Mouse (Mus musculus): ENCODE results near the gene Gpi1.
"Not testable (repeated sequence)": the region's sequence is repeated elsewhere in the genome, so short reads cannot be mapped to it uniquely, and the experiment has no call there.

The Gpi1 gene

DNA sequence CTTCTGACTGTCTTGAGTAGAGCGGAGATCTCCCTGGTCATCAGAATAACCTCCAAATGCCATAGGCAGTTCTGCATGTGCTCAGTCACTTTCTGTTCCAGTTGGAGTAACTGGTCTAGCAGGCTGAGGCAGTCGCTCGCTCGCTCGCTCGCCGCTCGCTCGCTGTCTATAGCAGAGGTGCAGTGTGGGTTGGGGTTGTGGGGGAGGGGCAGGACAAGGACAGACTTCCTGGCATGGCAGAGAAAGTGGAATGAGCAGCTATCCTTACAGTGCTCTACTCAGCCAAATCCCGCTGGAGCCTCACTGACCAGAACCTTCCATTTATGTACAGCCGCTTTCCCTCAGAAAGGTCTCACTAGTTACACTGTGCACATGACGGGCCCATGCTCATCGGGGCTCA lies 46.8 kb downstream of the Gpi1 start:
- DNase-seq (ENCODE audit: low read depth): no peak

DNA sequence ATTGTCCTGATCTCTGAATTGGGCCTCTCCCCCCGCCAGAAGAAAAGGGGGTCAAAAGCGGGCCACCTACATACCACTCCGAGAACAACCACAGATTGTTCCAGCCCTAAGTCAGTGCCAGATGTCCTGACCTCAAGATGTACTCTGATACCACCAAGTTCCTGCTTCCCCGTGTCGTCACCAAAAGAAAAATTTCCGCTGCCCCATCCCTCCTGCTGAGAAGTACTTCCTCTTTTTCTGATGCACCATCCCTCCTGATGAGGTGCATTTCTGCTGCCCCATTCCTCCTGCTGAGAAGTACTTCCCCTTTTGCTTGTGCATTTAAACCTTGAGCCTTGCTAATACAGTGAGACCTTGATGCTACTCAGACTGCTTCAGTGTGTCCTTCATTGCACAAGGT lies 53.9 kb downstream of the Gpi1 start:
- not testable (repeated sequence) for DNase-seq (ENCODE audit: low read depth)

DNA sequence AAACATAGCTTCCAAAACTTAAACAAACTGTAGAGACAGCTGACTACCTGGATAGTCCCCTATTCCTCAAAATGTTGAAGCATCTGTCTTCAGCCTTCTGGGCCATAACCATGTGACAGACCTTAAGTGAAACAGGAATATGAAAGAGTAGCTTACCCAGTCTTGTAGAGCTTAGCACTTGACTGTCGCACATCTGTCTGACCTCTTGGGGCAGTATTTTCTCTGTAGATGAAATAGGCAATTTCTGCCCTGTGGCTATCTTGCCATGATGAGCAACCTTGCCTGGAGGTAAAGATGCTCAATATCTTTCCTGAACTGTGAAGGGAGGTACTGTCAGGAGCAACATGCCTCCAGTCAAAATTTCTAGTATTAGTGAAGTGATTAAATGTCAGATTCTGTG lies 57.9 kb downstream of the Gpi1 start:
- no peak for DNase-seq (ENCODE audit: low read depth)

DNA sequence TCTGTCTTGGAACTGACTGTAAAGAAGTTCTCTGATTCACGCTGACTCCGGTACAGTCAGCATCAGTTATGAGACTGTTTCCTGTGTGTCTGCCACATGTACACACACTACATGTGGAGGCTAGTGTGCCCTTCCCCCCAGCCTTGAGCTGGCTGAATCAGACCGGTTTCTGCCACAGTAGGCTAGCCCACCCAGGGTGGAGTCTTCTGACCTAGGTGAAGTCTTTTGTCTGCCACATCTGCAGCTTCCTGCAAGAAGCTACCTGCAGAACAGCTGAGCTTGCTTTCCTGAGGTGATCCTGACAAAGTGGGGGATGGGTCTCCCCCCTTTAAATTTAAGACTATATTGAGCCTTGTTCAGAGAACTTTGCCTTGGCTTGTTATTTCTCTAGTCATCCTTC lies 60.7 kb downstream of the Gpi1 start, which contains the start of gene Uba2:
TSS of gene Uba2 (minus strand) at position 146 of the 400 bp plus-strand sequence.
- no peak for DNase-seq (ENCODE audit: low read depth)

DNA sequence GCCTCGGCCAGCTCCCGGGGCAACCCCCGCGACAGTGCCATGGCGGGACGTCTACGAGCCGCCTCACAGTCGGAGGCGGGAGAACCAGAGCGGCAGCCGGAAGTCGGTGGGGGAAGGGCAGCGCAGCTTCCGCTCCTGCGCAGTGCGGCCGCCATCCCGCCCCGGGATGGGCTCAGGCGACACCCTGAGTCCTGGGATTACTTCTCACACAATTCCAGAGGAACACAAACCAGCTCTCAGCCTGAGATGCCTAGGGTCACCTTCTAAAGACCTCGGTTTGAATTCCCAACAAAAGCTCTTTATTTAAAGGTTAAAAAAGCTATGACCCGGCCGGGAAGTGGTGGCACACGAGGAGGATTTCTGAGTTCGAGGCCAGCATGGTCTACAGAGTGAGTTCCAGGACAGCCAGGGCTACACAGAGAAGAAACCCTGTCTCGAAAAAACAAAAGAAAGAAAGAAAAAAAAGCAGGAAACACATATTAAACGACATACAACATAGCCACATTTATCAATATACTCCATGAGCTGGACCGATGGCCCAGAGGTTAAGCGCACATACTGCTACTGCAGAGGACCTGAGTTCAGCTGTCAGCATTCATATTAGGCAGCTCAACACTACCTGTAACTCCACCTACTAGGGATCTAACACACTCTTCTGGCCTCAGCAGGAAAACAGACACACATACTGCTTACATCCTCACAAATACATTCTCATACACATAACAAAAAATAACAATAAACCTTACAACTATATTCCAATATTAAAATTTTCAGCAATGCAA lies 61.5 kb downstream of the Gpi1 start:
- DNase-seq (ENCODE audit: low read depth): peak; percentile 69

DNA sequence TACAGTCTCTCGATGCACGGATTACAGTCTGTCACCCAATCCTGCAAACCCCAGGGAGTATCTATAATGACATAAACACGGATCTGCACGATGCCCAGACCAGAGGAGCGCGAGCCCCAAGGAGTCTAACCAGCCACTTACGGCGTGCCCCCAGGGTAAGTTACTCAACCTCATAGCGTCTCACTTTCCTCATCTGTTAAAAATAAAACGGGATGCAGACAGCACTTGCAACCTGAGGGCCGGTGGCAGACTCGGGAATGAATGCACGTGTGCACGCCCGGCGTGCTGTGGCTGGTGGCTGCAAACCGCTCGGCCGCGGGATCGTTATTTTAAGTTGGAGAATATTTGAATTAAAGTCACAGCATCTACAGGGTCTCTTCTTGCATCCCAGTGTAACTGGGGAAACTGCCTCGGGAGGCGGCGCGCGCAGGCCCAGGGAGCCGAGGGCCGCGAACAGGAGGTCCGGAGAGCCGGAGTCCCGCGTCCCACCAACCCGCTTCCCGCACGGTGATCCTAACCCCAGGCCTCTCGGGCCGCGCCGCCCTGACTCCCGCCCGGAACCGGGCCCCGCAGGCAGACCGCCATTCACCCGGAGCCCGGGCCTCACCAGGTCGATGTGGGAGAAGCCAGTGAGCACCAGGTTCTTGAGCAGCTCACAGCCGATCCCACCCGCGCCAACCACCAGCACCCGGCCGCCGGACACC lies 62.2 kb downstream of the Gpi1 start:
- DNase-seq (ENCODE audit: low read depth): peak; percentile 3

DNA sequence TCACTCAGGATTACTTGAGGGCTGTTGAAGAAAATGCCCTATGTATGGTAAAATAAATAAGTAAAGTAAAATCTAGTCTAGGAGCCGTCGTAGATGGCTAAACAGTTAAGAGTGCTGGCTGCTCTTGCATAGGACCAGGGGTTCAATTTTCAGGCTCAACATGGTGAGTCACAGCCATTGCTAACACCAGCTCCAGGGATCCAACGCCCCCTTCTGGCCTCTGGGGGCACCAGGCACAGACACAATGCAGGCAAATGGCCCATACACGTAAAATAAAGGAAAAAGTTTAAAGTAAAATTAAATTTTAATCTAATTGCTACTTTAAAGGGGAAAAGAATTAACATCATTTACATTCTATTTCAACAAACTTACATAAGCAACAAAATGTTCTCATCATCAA lies 63.3 kb downstream of the Gpi1 start:
- DNase-seq (ENCODE audit: low read depth): no peak

DNA sequence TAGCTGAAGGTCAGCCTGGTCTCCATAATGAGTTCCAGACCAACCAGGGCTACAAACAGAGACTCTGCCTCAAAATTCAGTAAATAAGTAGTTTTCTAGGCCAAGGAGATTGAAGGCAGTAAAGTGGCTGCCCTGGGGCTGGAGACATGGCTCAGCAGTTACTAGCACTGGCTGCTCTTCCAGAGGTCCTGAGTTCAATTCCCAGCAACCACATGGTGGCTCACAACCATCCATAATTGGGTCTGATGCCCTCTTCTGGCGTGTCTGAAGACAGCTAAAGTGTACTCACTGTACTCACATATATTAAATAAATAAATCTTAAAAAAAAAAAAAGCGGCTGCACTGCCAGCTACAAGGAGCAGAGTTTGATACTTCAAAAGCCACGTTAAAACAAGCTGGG lies 64.1 kb downstream of the Gpi1 start:
- no peak for DNase-seq (ENCODE audit: low read depth)

DNA sequence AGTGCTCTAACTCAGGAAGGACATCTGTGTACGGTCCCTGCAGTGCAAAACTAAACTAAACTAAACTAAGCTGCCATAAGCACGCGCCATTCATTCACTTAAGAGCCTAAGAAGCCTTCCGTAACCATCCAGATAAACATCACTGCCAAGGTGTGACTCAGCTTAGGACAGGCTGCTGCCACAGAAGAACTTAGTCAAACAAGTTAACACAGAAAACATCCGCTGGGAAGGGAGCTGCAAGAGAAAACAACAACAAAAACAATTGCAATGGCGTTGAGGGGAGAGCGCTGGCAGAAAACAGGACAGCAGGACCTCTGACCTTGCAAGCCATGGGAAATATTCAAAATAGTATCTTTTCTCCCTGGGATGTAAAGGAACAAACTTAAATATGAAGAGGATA lies 65.5 kb downstream of the Gpi1 start:
- DNase-seq (ENCODE audit: low read depth): no peak

DNA sequence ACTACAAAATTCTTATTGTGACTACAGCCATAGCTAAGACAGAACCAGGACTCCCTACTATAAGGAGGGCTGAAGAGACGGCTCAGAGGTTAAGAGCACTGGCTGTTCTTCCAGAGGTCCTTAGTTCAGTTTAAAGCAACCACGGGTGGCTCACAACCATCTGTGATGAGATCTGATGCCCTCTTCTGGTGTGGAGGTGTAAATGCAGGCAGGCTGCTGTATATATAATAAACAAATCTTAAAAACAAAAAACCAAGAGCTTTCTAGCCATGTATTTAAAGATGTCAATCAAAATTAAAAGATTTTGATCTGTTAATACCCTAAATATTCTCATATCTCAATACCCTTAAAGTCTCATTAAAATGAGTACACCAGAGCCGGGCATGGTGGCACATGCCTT lies 71.0 kb downstream of the Gpi1 start:
- no peak for DNase-seq (ENCODE audit: low read depth)

DNA sequence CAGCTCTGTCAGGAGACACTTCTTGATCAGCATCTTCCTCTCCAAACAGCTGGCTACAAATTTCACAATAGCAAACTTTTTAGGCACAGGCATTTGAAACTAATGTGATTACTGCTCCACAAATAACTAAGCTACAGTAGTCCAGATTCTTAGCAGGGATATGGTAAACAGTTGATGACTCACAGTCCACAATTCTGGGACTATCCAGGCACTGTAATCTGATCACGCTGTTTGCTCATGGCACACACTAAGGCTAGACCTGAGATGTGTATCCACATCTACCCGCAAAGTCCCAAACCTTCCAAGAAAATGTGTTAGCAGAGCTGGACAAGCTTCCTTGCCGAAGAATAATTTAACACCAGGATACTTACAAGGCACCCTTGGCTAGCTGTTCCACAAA lies 72.1 kb downstream of the Gpi1 start:
- DNase-seq (ENCODE audit: low read depth): no peak
